Mouse (Mus musculus) embryo, embryonic 11 days (tissue): ENCODE results near the gene Pik3r2.

ENCODE experiments used
- DNase-seq: peaks from one replicate; pipeline ENCODE4 v3.0.0-alpha.2; 2015

Gene Pik3r2

GRCm38 (mm10) chr8:70801156-70801555, 24.6 kb upstream of the Pik3r2 start:
- no peak for DNase-seq

DNA sequence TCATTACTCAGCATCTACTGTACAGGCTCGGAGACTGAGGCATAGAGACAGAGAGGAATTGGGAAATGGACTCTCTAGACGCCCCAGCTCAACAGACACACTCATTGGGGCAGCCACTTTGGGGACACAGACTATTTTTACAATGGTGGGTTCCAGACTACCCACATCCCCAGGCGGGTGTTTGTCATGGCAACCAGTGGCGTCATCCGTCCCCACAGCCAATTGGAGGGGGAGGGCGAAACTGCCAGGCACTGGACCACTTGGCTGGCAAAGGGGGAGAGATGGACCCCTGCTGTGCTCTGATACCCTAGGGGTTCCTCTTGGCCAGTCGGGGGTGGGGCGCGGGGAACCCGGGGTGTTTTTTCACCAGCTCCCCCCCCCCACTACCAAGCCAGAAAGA, 24.1 kb upstream of the Pik3r2 start:
- no peak for DNase-seq

- DNase-seq: no peak
Observed at GRCm38 (mm10) chr8:70798281-70798680, 21.8 kb upstream of the Pik3r2 start.

- peak; percentile 94 for DNase-seq
Observed at GRCm38 (mm10) chr8:70797081-70798070, 20.9 kb upstream of the Pik3r2 start.

DNA sequence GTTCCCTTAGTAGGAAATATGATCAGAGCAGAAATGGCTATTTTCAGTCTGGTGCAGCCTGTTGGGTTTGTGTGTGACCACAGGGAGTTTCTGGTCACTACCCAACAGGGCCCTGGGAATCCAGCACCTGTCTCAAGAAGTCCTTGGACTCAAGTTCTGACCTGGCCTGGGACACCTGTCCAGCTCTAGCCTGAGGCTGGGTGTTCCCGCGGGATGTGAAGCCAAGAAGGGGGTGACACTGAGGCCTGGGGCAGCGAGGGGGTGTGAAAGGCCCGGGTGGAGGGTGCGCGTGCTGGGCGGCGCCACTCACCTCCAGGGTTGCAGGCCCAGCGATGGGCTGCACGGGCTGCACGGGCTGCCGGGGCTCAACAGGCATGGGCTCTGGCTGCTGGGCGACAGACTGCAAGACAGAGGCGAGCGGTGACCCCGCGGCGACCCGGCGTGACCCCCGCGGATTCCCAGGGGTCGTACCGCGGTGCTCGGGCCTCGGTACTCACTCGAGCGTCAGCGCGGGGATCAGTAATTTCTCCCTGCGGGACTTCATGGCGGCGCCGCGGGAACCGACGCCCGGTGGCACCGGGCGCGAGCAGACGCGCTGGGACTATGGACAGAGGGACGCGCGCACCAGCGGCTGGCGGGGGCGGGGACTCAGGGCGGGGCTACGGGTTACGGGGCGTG, 20.0 kb upstream of the Pik3r2 start:
- no peak for DNase-seq

DNA sequence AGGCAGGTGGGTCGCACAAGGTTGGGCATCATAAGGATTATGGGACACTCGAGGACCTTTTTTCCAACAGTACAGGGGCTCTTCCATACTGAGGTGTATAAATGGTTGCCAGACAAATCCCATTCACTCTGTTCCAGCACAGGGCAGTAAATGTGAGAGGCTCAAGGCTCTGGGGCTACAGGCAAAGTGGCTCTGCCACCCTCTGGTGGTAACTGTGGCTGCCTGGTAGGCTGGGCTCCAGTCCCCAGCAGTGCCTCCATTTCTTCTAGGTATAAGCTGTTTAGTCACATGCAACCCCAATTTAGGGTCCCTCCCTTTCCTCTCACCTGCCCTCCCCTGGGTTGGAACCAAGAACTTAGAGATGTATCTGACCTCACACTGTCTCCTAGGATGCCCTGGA, 18.9 kb upstream of the Pik3r2 start:
- no peak for DNase-seq

DNA sequence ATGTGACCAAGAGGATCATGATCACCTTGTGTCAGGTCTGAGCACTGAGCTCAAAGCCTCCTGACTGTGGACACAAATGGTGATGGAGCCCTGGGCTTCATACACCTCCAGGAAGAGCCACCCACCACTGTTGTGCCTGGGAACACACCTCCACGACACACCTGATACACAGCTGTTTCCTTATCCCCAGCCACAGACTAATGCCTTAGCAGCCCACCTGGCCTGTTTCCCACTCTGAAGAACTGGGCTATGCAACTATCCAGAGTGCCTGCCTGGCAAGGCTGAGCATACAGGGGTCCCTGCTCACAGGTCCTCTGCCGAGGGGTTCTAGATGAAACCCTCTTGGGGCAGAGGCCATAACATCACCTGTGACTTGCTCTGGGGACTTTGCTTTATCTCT, 17.7 kb upstream of the Pik3r2 start:
- no peak for DNase-seq

DNA sequence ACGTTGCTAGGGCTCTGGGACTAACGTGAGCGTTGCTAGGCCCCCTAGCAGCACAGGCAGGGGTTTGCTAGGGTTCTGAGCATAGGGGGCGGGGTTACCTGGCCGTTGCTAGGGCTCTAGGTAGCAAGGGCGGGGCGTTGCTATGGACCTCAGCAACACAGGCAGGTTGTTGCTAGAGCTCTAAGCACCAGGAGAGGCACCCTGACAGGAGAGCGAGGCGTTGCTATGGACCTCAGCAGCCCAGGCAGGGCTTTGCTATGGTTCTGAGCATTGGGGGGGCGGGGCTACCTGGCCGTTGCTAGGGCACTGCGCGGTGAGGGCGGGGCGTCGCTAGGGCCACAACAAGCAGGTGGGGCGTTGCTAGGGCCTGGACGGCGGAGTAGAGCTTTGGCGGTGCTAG, 16.2 kb upstream of the Pik3r2 start:
- no peak for DNase-seq

GRCm38 (mm10) chr8:70791975-70792691, 15.6 kb upstream of the Pik3r2 start:
- DNase-seq: peak; percentile 98

DNA sequence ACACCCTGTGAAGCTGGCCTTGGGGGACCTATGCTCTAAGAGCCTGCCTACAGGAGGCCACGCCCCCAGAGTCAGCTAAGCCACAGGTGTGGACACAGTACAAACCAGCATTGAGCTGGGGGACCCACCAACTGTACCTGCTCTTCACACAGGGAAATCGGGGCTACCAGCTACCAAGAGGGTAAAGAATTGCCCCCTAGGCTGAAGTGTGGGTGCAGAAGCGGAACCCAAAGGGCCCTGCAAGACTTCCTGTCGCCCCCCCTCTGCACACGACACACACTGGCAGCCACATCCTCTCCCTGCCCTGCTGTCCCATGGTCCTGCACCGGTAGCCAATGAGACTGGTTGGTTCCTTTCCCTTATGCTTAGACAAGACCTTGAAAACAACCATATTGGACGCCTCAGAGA, 14.8 kb upstream of the Pik3r2 start:
- no peak for DNase-seq

DNA sequence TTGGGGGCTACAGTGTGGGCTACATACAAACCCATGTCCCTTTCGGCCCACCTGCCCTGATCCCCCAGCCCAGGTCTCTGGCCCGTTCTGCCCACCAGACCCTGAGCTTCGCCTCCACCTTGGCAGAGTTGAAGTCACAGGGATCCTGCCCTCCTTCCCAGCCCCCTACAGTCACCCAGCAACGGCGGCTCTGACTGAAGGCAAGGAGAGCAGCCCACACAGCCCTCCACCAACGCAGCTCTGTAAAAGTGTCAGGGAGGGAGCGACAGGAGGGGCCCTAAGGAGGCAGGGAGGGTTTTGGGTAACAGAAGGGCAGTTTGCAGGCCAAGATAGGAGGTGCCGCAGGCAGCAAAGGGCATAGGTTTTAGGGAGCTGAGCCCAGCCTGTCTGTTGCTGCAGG, 14.3 kb upstream of the Pik3r2 start:
- DNase-seq: no peak

- DNase-seq: no peak
Observed at GRCm38 (mm10) chr8:70789046-70789445, 12.5 kb upstream of the Pik3r2 start.

DNA sequence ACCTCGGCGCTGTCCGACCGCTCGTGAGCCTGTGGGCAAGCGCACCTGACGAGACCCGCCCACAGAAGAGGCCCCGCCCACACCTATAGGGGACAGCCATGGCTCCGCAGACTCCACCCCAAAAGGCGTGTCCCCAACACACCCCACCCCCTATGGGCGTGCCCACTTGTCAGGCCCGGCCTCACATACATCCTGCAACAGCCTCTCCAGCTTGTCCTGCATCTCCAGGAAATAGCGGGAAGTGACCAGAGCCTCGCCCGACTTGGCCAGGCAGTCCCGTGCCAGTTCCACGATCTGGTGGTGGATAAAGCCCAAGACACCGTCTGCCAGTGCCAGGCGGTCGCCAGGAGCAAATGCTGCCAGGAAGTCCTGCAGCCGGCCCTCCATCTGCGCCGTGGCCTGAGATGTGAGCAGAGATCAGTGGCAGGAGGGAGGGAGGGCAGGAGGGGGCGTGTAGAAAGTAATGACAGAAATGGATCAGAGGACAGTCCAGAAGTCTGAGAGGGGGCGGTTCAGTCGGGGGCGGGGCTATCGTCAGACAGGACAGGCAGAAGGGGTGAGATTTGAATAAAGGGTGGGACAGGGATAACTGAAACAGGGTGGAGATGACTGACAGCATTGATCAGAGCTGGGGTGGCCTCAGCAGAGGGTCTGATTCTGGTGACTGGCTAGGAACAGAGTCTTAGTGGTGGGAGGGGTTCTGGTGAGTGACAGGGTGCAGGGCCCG, 11.6 kb upstream of the Pik3r2 start:
- DNase-seq: peak; percentile 79

DNA sequence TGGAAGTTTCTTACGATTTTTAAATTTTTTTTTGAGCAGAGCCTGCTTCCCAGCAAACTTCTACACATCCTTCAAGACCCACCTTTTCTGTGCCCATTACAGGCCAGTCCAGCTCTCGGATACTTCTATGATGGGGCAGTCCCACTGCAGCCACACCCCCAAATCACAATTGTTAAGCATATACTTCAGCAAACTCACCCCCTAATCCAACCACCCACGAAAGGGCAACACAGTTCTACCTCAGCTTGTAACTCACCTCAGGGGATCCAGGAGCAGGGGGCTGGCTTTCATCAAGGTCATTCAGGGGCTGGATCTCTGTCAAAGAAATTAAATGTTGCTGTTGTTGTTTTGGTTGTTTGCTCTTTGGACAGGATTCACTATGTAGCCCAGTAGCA, 10.5 kb upstream of the Pik3r2 start:
- no peak for DNase-seq

- no peak for DNase-seq
Observed at GRCm38 (mm10) chr8:70786291-70787050, 10.0 kb upstream of the Pik3r2 start.

GRCm38 (mm10) chr8:70780093-70780492, 3.6 kb upstream of the Pik3r2 start:
- DNase-seq: no peak

DNA sequence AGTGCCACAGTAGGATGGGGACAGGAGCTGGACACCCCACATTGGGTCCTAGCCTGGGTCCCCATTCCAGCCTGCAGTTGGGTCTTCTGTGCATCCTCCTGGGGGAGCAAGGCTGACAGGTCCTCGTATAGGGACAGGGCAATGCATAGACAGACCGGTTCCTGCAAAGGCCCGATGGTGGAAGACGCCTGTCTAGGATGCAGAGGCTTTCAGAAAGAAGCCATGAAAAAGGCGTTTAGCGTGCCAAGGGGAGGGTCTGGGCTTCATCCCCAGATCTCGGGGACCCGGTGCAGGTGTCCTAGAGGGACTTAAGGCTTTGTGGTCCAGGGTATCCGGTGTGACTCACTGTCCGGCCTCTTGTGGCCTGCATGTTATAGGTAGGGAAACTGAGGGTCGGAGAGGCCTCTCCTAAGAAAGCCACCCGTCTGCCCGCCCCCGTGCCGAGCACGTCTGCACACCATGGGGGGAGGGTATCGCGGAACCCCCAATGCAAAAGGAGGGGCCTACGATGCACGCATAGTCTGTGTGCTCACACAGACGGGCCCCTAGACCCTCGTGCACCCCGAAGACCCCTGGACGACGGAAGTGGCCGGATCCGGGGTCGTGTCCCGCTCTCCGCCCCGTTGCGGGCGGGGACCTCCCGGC, 540 bp downstream of the Pik3r2 start:
- DNase-seq: no peak

DNA sequence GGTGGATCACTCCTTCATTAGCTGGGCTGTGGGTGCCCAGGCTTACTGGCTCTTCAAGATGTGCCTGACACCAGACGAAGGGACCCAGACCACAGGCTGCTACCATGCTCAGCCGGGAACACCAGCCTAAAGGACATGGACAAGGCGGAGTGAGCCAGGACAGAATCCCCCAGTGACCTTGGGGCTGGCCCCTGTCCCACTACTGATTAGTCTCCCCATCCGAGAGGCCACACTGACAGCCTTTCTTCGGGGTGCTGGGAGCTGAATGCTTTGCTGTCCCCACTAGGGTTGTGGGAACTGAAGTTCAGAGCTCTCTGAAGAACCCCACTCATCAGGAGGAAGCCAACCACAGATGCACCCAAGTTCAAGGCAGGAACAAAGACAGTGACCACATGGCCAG, 1.3 kb downstream of the Pik3r2 start:
- no peak for DNase-seq

DNA sequence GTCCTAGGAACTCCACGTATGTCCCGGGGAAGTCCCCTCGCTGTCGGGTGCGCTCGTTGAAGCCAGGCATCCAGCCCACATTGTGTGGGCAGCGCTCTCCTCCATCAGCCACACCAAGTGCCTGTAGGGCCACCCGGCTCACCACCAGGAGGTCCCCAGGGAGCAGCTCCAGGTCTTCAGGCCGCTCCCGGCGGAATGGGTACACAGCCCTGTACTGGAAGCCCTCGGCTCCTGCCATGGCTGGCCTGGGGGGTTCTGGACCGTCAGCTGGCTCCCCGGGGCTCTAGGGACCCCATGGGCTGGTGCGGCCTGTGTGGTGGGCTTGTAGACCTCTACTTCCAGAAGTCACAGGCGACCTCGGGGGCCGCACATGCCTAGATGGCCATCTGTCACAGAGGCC, 1.8 kb downstream of the Pik3r2 start:
- DNase-seq: no peak

- DNase-seq: no peak
Observed at GRCm38 (mm10) chr8:70773833-70774232, 2.7 kb downstream of the Pik3r2 start.

- no peak for DNase-seq
Observed at GRCm38 (mm10) chr8:70773410-70773809, 3.1 kb downstream of the Pik3r2 start.

DNA sequence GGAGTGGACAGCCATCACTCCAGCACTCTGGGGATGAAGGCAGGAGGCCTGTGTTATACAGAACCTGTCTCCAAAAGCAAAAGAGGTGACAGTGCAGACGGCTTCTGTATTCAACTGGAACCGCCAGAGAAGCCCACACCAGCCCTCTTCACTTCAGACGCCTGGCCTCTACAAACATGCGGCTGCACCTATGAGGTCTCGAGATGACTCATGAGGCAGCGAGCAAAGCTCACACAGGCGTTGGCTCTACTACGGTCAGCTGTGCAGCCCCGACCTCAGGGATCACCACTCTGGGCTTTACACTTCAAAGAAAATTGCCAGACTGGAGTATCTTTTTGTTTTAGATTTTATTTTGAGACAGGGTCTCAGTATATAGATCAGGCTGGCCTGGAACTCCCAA, 3.6 kb downstream of the Pik3r2 start:
- no peak for DNase-seq
